Comparison of ENCODE assay signal across 20 mouse cellular contexts in genomic region chr2:15150823-15151222, GRCm38 (mm10).
DNase-seq lines count a peak whose midpoint lies in the region; ATAC-seq and TF ChIP-seq lines count a peak whose summit lies in the region.
"Had no signal": no experiment of that assay in that cellular context is flagged by ENCODE, and none has a peak within 500 bp of the region (broad histone marks: within the 10 kb centered on the region; RNA-seq: fewer than 3 reads in every experiment).

No protein-coding gene starts in this region.

- no peaks in the 10 kb centered on the region for H3K27me3 ChIP-seq in kidney, postnatal 0 days (ENCODE audit: insufficient read depth, low read length)
- no peaks in the 10 kb centered on the region for H3K27me3 ChIP-seq in intestine, embryonic 15.5 days (replicated peaks)
- no peaks in the 10 kb centered on the region for H3K27me3 ChIP-seq in intestine, embryonic 16.5 days (replicated peaks; ENCODE audit: control insufficient read depth, insufficient read depth, low read length)
- no peaks in the 10 kb centered on the region for H3K27me3 ChIP-seq in lung, postnatal 0 days (replicated peaks; ENCODE audit: insufficient read depth, low read length)
- H3K27me3 ChIP-seq: forebrain, embryonic 13.5 days; hindbrain, embryonic 12.5 days; hindbrain, embryonic 15.5 days had no signal

- no peaks in the 10 kb centered on the region for H3K9me3 ChIP-seq in kidney, postnatal 0 days (replicated peaks; ENCODE audit: low read length)
- no peaks in the 10 kb centered on the region for H3K9me3 ChIP-seq in intestine, embryonic 15.5 days
- H3K9me3 ChIP-seq in intestine, embryonic 16.5 days (ENCODE audit: control insufficient read depth, low read length): 0 out of 2 replicates have a peak, but pooled peaks cover 3% of the 10 kb centered on the region
- no peaks in the 10 kb centered on the region for H3K9me3 ChIP-seq in lung, postnatal 0 days (ENCODE audit: low read length)
- H3K9me3 ChIP-seq: forebrain, embryonic 13.5 days; hindbrain, embryonic 12.5 days; hindbrain, embryonic 15.5 days had no signal

- no peak for TF ChIP-seq CTCF in kidney, postnatal 0 days (IDR thresholded peaks at IDR 0.05; ENCODE audit: low read depth)
- TF ChIP-seq CTCF in lung, postnatal 0 days (IDR thresholded peaks at IDR 0.05): no peak

- TF ChIP-seq EP300 in lung, postnatal 0 days (IDR thresholded peaks at IDR 0.05): no peak

- H3K9ac ChIP-seq in kidney, postnatal 0 days (ENCODE audit: low read depth, low read length): no peak overlapping the region
- H3K9ac ChIP-seq in intestine, embryonic 15.5 days: no peak overlapping the region
- H3K9ac ChIP-seq in intestine, embryonic 16.5 days (ENCODE audit: low read depth, low read length): no peak overlapping the region
- H3K9ac ChIP-seq in lung, postnatal 0 days (replicated peaks; ENCODE audit: low read depth): no peak overlapping the region
- H3K9ac ChIP-seq: forebrain, embryonic 13.5 days; hindbrain, embryonic 12.5 days; hindbrain, embryonic 15.5 days had no signal

- H3K4me3 ChIP-seq in kidney, postnatal 0 days (replicated peaks; ENCODE audit: low read depth, low read length): no peak overlapping the region
- H3K4me3 ChIP-seq in intestine, embryonic 15.5 days (replicated peaks): no peak overlapping the region
- H3K4me3 ChIP-seq in intestine, embryonic 16.5 days (ENCODE audit: low read length): no peak overlapping the region
- no peak overlapping the region for H3K4me3 ChIP-seq in lung, postnatal 0 days (ENCODE audit: low read depth, low read length)
- H3K4me3 ChIP-seq: forebrain, embryonic 10.5 days; forebrain, embryonic 13.5 days; hindbrain, embryonic 12.5 days; hindbrain, embryonic 15.5 days had no signal

- WGBS in kidney, postnatal 0 days: 55% methylated on average over 1 of the region's 1 CpGs
- 63% methylated on average over 1 of the region's 1 CpGs for WGBS in intestine, embryonic 15.5 days
- 71% methylated on average over 1 of the region's 1 CpGs for WGBS in intestine, embryonic 16.5 days
- WGBS in lung, postnatal 0 days: 96% methylated on average over 1 of the region's 1 CpGs

- H3K4me2 ChIP-seq in kidney, postnatal 0 days (ENCODE audit: low read length): no peak overlapping the region
- no peak overlapping the region for H3K4me2 ChIP-seq in intestine, embryonic 15.5 days (replicated peaks)
- H3K4me2 ChIP-seq in intestine, embryonic 16.5 days (ENCODE audit: low read depth, low read length): no peak overlapping the region
- no peak overlapping the region for H3K4me2 ChIP-seq in lung, postnatal 0 days (replicated peaks; ENCODE audit: low read depth, low read length)
- H3K4me2 ChIP-seq: forebrain, embryonic 13.5 days; heart, embryonic 11.5 days; hindbrain, embryonic 12.5 days; hindbrain, embryonic 15.5 days had no signal

- DNase-seq in kidney, postnatal 0 days (ENCODE audit: low spot score): peak; percentile 7
- DNase-seq in kidney, postnatal 4 days: no peak
- DNase-seq in cerebellum, postnatal 36 days: no peak
- DNase-seq in lung, postnatal 0 days (ENCODE audit: low spot score): no peak
- DNase-seq: adrenal gland, adult 2 months; adrenal gland, postnatal 14 days; cerebellum, adult 11 months; cerebellum, adult 2 months; cerebellum, adult 9-11 months; gastrocnemius, postnatal 10 days; heart, adult 11 months had no signal

- ATAC-seq in kidney, postnatal 0 days (replicated peaks; ENCODE audit: low FRiP score, low read depth): no peak
- ATAC-seq in intestine, embryonic 15.5 days: peak; percentile 57
- peak; percentile 63 for ATAC-seq in intestine, embryonic 16.5 days
- ATAC-seq in lung, postnatal 0 days: no peak
- ATAC-seq: CD4-positive, CD25-positive, alpha-beta regulatory T cell, adult 4 months; forebrain, embryonic 13.5 days; forebrain, embryonic 16.5 days had no signal

- no peaks in the 10 kb centered on the region for H3K36me3 ChIP-seq in kidney, postnatal 0 days (ENCODE audit: insufficient read depth, low read length)
- H3K36me3 ChIP-seq in intestine, embryonic 15.5 days: no peaks in the 10 kb centered on the region
- H3K36me3 ChIP-seq in intestine, embryonic 16.5 days (ENCODE audit: control insufficient read depth, insufficient read depth, low read length): no peaks in the 10 kb centered on the region
- no peaks in the 10 kb centered on the region for H3K36me3 ChIP-seq in lung, postnatal 0 days (ENCODE audit: insufficient read depth, low read length)
- H3K36me3 ChIP-seq: forebrain, embryonic 10.5 days; hindbrain, embryonic 12.5 days; hindbrain, embryonic 15.5 days had no signal

- no peak overlapping the region for H3K27ac ChIP-seq in kidney, postnatal 0 days
- no peak overlapping the region for H3K27ac ChIP-seq in intestine, embryonic 15.5 days
- no peak overlapping the region for H3K27ac ChIP-seq in intestine, embryonic 16.5 days (ENCODE audit: low read length)
- no peak overlapping the region for H3K27ac ChIP-seq in lung, postnatal 0 days (ENCODE audit: low read length)
- H3K27ac ChIP-seq: forebrain, embryonic 10.5 days; forebrain, embryonic 13.5 days; hindbrain, embryonic 12.5 days; hindbrain, embryonic 15.5 days had no signal

- H3K4me1 ChIP-seq in kidney, postnatal 0 days (replicated peaks; ENCODE audit: insufficient read depth, low read length): no peaks in the 10 kb centered on the region
- H3K4me1 ChIP-seq in intestine, embryonic 15.5 days (replicated peaks): no peaks in the 10 kb centered on the region
- H3K4me1 ChIP-seq in intestine, embryonic 16.5 days (ENCODE audit: control insufficient read depth, insufficient read depth, low read length): no peaks in the 10 kb centered on the region
- H3K4me1 ChIP-seq in lung, postnatal 0 days (ENCODE audit: insufficient read depth, low read depth, low read length): no peaks in the 10 kb centered on the region
- H3K4me1 ChIP-seq: forebrain, embryonic 10.5 days; forebrain, embryonic 13.5 days; hindbrain, embryonic 12.5 days; hindbrain, embryonic 15.5 days had no signal

Comparison
In these comparisons a context has a peak if more than half of its experiments do, and no peak if none do; other contexts are left out.
1. ATAC-seq: peak in intestine, embryonic 15.5 days (single experiment) and intestine, embryonic 16.5 days (single experiment); none in kidney, postnatal 0 days (single experiment) and lung, postnatal 0 days (single experiment).